9 mouse cellular contexts compared by ENCODE assay signal in genomic region chr3:108389111-108389545, GRCm38 (mm10). TPM values are rescaled to one million over a fixed set of nuclear protein-coding genes. Genes with fewer than 3 reads are reported as not detected.
DNase-seq lines count a peak whose midpoint lies in the region; ATAC-seq and TF ChIP-seq lines count a peak whose summit lies in the region.
"Had no signal": no experiment of that assay in that cellular context is flagged by ENCODE, and none has a peak within 500 bp of the region (broad histone marks: within the 10 kb centered on the region; RNA-seq: fewer than 3 reads in every experiment).

No protein-coding gene starts in this region.

- TF ChIP-seq CTCF in kidney, postnatal 0 days (IDR thresholded peaks at IDR 0.05; ENCODE audit: low read depth) = peak; percentile 100
- TF ChIP-seq CTCF in liver, adult 2 months (IDR thresholded peaks at IDR 0.05; ENCODE audit: low read depth, low read length) = peak; percentile 97

- peaks cover 33% of the 10 kb centered on the region for H3K4me1 ChIP-seq in heart, embryonic 13.5 days
- H3K4me1 ChIP-seq in kidney, postnatal 0 days (replicated peaks; ENCODE audit: insufficient read depth, low read length) = peaks cover 10% of the 10 kb centered on the region
- peaks cover 2% of the 10 kb centered on the region; the same call in 1 of the 2 replicates for H3K4me1 ChIP-seq in liver, adult 2 months (ENCODE audit: control insufficient read depth, insufficient read depth, low read length)

- peak overlapping the region; percentile 54 for H3K4me2 ChIP-seq in heart, embryonic 13.5 days
- H3K4me2 ChIP-seq in kidney, postnatal 0 days (ENCODE audit: low read length) = peak overlapping the region; percentile 30; the same call in 1 of the 2 replicates
- peak overlapping the region; percentile 36 for H3K4me2 ChIP-seq in myocyte (ENCODE audit: low read depth)

- H3K36me3 ChIP-seq in heart, embryonic 13.5 days = peaks cover 23% of the 10 kb centered on the region
- H3K36me3 ChIP-seq in kidney, postnatal 0 days (ENCODE audit: insufficient read depth, low read length) = peaks cover 8% of the 10 kb centered on the region
- H3K36me3 ChIP-seq in liver, adult 2 months (ENCODE audit: control insufficient read depth, insufficient read depth, low read length) = no peaks in the 10 kb centered on the region
- H3K36me3 ChIP-seq in myocyte (ENCODE audit: control insufficient read depth, insufficient read depth) = no peaks in the 10 kb centered on the region

- no peaks in the 10 kb centered on the region for H3K79me2 ChIP-seq in liver, adult 2 months (ENCODE audit: control insufficient read depth, insufficient read depth, low read length)
- no peaks in the 10 kb centered on the region for H3K79me2 ChIP-seq in myocyte (ENCODE audit: control insufficient read depth, insufficient read depth)

- peak overlapping the region; percentile 57; the same call in 1 of the 2 replicates for H3K27ac ChIP-seq in heart, embryonic 13.5 days (replicated peaks)
- 0 out of 2 replicates have a peak overlapping the region, but pooled peaks have one; percentile 36 for H3K27ac ChIP-seq in kidney, postnatal 0 days
- no peak overlapping the region for H3K27ac ChIP-seq in liver, adult 2 months (replicated peaks; ENCODE audit: insufficient read depth, low read depth, low read length)
- H3K27ac ChIP-seq: macrophage had no signal

- 2% methylated on average over 5 of the region's 5 CpGs for WGBS in heart, embryonic 13.5 days
- WGBS in kidney, postnatal 0 days = 1% methylated on average over 5 of the region's 5 CpGs
- 0% methylated on average over 5 of the region's 5 CpGs for WGBS in liver, adult 2 months

- no peak overlapping the region for H3ac ChIP-seq in myocyte (ENCODE audit: control insufficient read depth, insufficient read length)

- peak; percentile 89 for DNase-seq in c-Kit-negative CD71-positive TER-119-positive erythroid progenitor cells, embryonic 14.5 days (ENCODE audit: low read depth, low spot score)
- peak; percentile 95 for DNase-seq in fibroblast of lung, adult 2 months (ENCODE audit: low read depth)
- DNase-seq in kidney, postnatal 0 days (ENCODE audit: low spot score) = peak; percentile 97
- DNase-seq in liver, adult 2 months (ENCODE audit: extremely low read depth, low read depth, low spot score) = peak; percentile 89
- DNase-seq in spleen, postnatal 4 days (ENCODE audit: low spot score in 2 of 2) = peak; percentile 96 to 99

- no peak for TF ChIP-seq POLR2A in liver, adult 2 months (IDR thresholded peaks at IDR 0.05; ENCODE audit: extremely low read depth, insufficient read depth, low read length)
- peak; percentile 31 for TF ChIP-seq POLR2A in myocyte (IDR thresholded peaks at IDR 0.05; ENCODE audit: insufficient read length, low read depth)

- H3K9ac ChIP-seq in heart, embryonic 13.5 days = peak overlapping the region; percentile 65
- no peak overlapping the region for H3K9ac ChIP-seq in kidney, postnatal 0 days (ENCODE audit: low read depth, low read length)
- H3K9ac ChIP-seq in liver, adult 2 months (ENCODE audit: low read depth, low read length) = no peak overlapping the region

- ATAC-seq in CD4-positive, CD25-positive, alpha-beta regulatory T cell, adult 4 months = peak; percentile 99
- ATAC-seq in heart, embryonic 13.5 days (ENCODE audit: extremely low read depth, insufficient number of reproducible peaks, low FRiP score, low TSS enrichment) = peak; percentile 61; the same call in 1 of the 2 replicates
- ATAC-seq in kidney, postnatal 0 days (replicated peaks; ENCODE audit: low FRiP score, low read depth) = peak; percentile 67

- peaks cover 7% of the 10 kb centered on the region for H3K27me3 ChIP-seq in heart, embryonic 13.5 days (replicated peaks)
- no peaks in the 10 kb centered on the region for H3K27me3 ChIP-seq in kidney, postnatal 0 days (ENCODE audit: insufficient read depth, low read length)
- H3K27me3 ChIP-seq in liver, adult 2 months (ENCODE audit: control insufficient read depth, insufficient read depth, low read length) = no peaks in the 10 kb centered on the region
- H3K27me3 ChIP-seq in myocyte (ENCODE audit: control insufficient read depth, insufficient read depth, insufficient read length) = peaks cover 28% of the 10 kb centered on the region

- H3K9me3 ChIP-seq in heart, embryonic 13.5 days = no peaks in the 10 kb centered on the region
- no peaks in the 10 kb centered on the region for H3K9me3 ChIP-seq in kidney, postnatal 0 days (replicated peaks; ENCODE audit: low read length)

- H3K4me3 ChIP-seq in heart, embryonic 13.5 days = peak overlapping the region; percentile 17; the same call in 1 of the 2 replicates
- H3K4me3 ChIP-seq in kidney, postnatal 0 days (replicated peaks; ENCODE audit: low read depth, low read length) = no peak overlapping the region
- no peak overlapping the region for H3K4me3 ChIP-seq in liver, adult 2 months (ENCODE audit: insufficient read depth, low read depth, low read length)
- no peak overlapping the region for H3K4me3 ChIP-seq in myocyte

TF ChIP-seq in myocyte, 11 proteins besides CTCF, POLR2A, EP300 and RAD21:
- TF ChIP-seq MYOD1 (IDR thresholded peaks at IDR 0.05; ENCODE audit: control insufficient read depth in 1 of 3, insufficient read length in 2 of 3, low read depth in 2 of 3) (no peak), POLR2AphosphoS2 (IDR thresholded peaks at IDR 0.05; ENCODE audit: insufficient read length, low read depth) (peak; percentile 33), SRF (IDR thresholded peaks at IDR 0.05; ENCODE audit: control insufficient read depth, insufficient read length, low read depth) (no peak), CEBPB (IDR thresholded peaks at IDR 0.05; ENCODE audit: insufficient read depth, poor library complexity, severe bottlenecking) (no peak)

RNA-seq across cellular contexts. Expression of gene Psrc1, which starts 5.5 kb away (rescaled TPM):
- polyA plus RNA-seq in CD4-positive, CD25-positive, alpha-beta regulatory T cell, adult 4 months (2017; shearing (Covaris generic)) = 1 to 10 TPM; 1.7 to 3.4 TPM
- 24.4 and 25.4 TPM in 2 replicates for polyA plus RNA-seq in heart, embryonic 13.5 days (2015; fragmentation: Nextera tagmentation; extraction: Ambion mirVana)
- polyA plus RNA-seq in kidney, postnatal 0 days (2015; fragmentation: Nextera tagmentation; extraction: Ambion mirVana) = 19.0 and 20.4 TPM in 2 replicates
- total RNA-seq in liver, adult 2 months (2014; rRNA removed) = 0.40 TPM in 1 of 2 replicates, not detected in the other
- polyA plus RNA-seq in liver, adult 2 months (2012; rRNA removed) = 0.26 and 0.37 TPM in 2 replicates
- polyA plus RNA-seq in myocyte (2012; fragmentation: generic; extraction: Trizol) = 16.5 TPM

RNA-seq across cellular contexts. Expression of gene Mybphl, which starts 24.4 kb away (rescaled TPM):
- polyA plus RNA-seq in CD4-positive, CD25-positive, alpha-beta regulatory T cell, adult 4 months (2017; shearing (Covaris generic)) = not detected
- polyA plus RNA-seq in heart, embryonic 13.5 days (2015; fragmentation: Nextera tagmentation; extraction: Ambion mirVana) = 40.7 and 45.8 TPM in 2 replicates
- not detected in 2 replicates for polyA plus RNA-seq in kidney, postnatal 0 days (2015; fragmentation: Nextera tagmentation; extraction: Ambion mirVana)
- not detected in 2 replicates for total RNA-seq in liver, adult 2 months (2014; rRNA removed)
- not detected in 2 replicates for polyA plus RNA-seq in liver, adult 2 months (2012; rRNA removed)
- polyA plus RNA-seq in myocyte (2012; fragmentation: generic; extraction: Trizol) = not detected
- polyA plus RNA-seq: macrophage had no signal

RNA-seq across cellular contexts. Expression of gene Celsr2, which starts 26.2 kb away (rescaled TPM):
- 1 to 10 TPM in 1 of 2 experiments, under 1 TPM in 1; 0.61 to 2.1 TPM for polyA plus RNA-seq in CD4-positive, CD25-positive, alpha-beta regulatory T cell, adult 4 months (2017; shearing (Covaris generic))
- 2.1 and 3.1 TPM in 2 replicates for polyA plus RNA-seq in heart, embryonic 13.5 days (2015; fragmentation: Nextera tagmentation; extraction: Ambion mirVana)
- polyA plus RNA-seq in kidney, postnatal 0 days (2015; fragmentation: Nextera tagmentation; extraction: Ambion mirVana) = 15.1 and 16.9 TPM in 2 replicates
- 0.18 and 0.47 TPM in 2 replicates for total RNA-seq in liver, adult 2 months (2014; rRNA removed)
- 0.60 and 0.61 TPM in 2 replicates for polyA plus RNA-seq in liver, adult 2 months (2012; rRNA removed)
- not detected for polyA plus RNA-seq in myocyte (2012; fragmentation: generic; extraction: Trizol)
- polyA plus RNA-seq: macrophage had no signal

RNA-seq across cellular contexts. Expression of gene Sars, which starts 55.9 kb away (rescaled TPM):
- 100 to 1,000 TPM; 164 to 188 TPM for polyA plus RNA-seq in CD4-positive, CD25-positive, alpha-beta regulatory T cell, adult 4 months (2017; shearing (Covaris generic))
- 78.2 and 91.4 TPM in 2 replicates for polyA plus RNA-seq in heart, embryonic 13.5 days (2015; fragmentation: Nextera tagmentation; extraction: Ambion mirVana)
- polyA plus RNA-seq in kidney, postnatal 0 days (2015; fragmentation: Nextera tagmentation; extraction: Ambion mirVana) = 118 and 135 TPM in 2 replicates
- total RNA-seq in liver, adult 2 months (2014; rRNA removed) = 31.3 and 35.5 TPM in 2 replicates
- polyA plus RNA-seq in liver, adult 2 months (2012; rRNA removed) = 21.3 and 24.7 TPM in 2 replicates
- polyA plus RNA-seq in myocyte (2012; fragmentation: generic; extraction: Trizol) = 685 TPM

Comparison
In these comparisons a context has a peak if more than half of its experiments do, and no peak if none do; other contexts are left out.
1. RNA of gene Mybphl, which starts 24.4 kb away (polyA plus RNA-seq): 40.7 to 45.8 TPM in heart, embryonic 13.5 days; not detected in kidney, postnatal 0 days, not detected in myocyte (single experiment), not detected in CD4-positive, CD25-positive, alpha-beta regulatory T cell, adult 4 months and not detected in liver, adult 2 months; every median in the first group is over 10 times any median in the second.
2. Peak in every context shown above with its lines, with median percentiles within 50 percentile points of each other: ATAC-seq, DNase-seq and H3K4me2 ChIP-seq.